Mouse (Mus musculus): ENCODE measurements at regions not wholly inside any gene's neighbourhood (a gene's known extent, or its start where the extent isn't known, plus 50 kb on each side); places are given as distances from the start of the nearest gene placed in this dataset.

GRCm38 (mm10) chr4:124241600-124241999, 323.8 kb upstream of the 4930535I16Rik start:
- no peak for DNase-seq (ENCODE audit: low spot score)

- DNase-seq (ENCODE audit: low spot score): peak; percentile 34
Observed at GRCm38 (mm10) chr4:124236476-124236875, 318.7 kb upstream of the 4930535I16Rik start.

- peak; percentile 87 for DNase-seq (ENCODE audit: low spot score)
Observed at GRCm38 (mm10) chr4:124228537-124228936, 310.7 kb upstream of the 4930535I16Rik start.

- no peak for DNase-seq (ENCODE audit: low spot score)
Observed at GRCm38 (mm10) chr4:124223646-124224500, 306.1 kb upstream of the 4930535I16Rik start.

GRCm38 (mm10) chr4:124221736-124222135, 303.9 kb upstream of the 4930535I16Rik start:
- no peak for DNase-seq (ENCODE audit: low spot score)

GRCm38 (mm10) chr4:124217206-124217605, 299.4 kb upstream of the 4930535I16Rik start:
- peak; percentile 39 for DNase-seq (ENCODE audit: low spot score)

- no peak for DNase-seq (ENCODE audit: low spot score)
Observed at GRCm38 (mm10) chr4:124216351-124216750, 298.5 kb upstream of the 4930535I16Rik start.

GRCm38 (mm10) chr4:124215077-124215476, 297.3 kb upstream of the 4930535I16Rik start:
- no peak for DNase-seq (ENCODE audit: low spot score)

- DNase-seq (ENCODE audit: low spot score): peak; percentile 27
Observed at GRCm38 (mm10) chr4:124210103-124210502, 292.3 kb upstream of the 4930535I16Rik start.

- DNase-seq (ENCODE audit: low spot score): peak; percentile 43
Observed at GRCm38 (mm10) chr4:124206480-124206879, 288.7 kb upstream of the 4930535I16Rik start.

GRCm38 (mm10) chr4:124203736-124204135, 285.9 kb upstream of the 4930535I16Rik start:
- DNase-seq (ENCODE audit: low spot score): no peak

- DNase-seq (ENCODE audit: low spot score): no peak
Observed at GRCm38 (mm10) chr4:124199884-124200844, 282.3 kb upstream of the 4930535I16Rik start.

GRCm38 (mm10) chr4:124198832-124199231, 281.0 kb upstream of the 4930535I16Rik start:
- peak; percentile 33 for DNase-seq (ENCODE audit: low spot score)

- no peak for DNase-seq (ENCODE audit: low spot score)
Observed at GRCm38 (mm10) chr4:124196711-124197110, 278.9 kb upstream of the 4930535I16Rik start.

- DNase-seq (ENCODE audit: low spot score): no peak
Observed at GRCm38 (mm10) chr4:124193059-124193721, 275.4 kb upstream of the 4930535I16Rik start.

GRCm38 (mm10) chr4:124190775-124191174, 273.0 kb upstream of the 4930535I16Rik start:
- peak; percentile 32 for DNase-seq (ENCODE audit: low spot score)

GRCm38 (mm10) chr4:124189993-124190385, 272.2 kb upstream of the 4930535I16Rik start:
- no peak for DNase-seq (ENCODE audit: low spot score)

GRCm38 (mm10) chr4:124189352-124189992, 271.6 kb upstream of the 4930535I16Rik start:
- no peak for DNase-seq (ENCODE audit: low spot score)

GRCm38 (mm10) chr4:124187108-124187507, 269.3 kb upstream of the 4930535I16Rik start:
- DNase-seq (ENCODE audit: low spot score): no peak

GRCm38 (mm10) chr4:124181335-124181734, 263.5 kb upstream of the 4930535I16Rik start:
- DNase-seq (ENCODE audit: low spot score): no peak

- no peak for DNase-seq (ENCODE audit: low spot score)
Observed at GRCm38 (mm10) chr4:124178401-124179018, 260.7 kb upstream of the 4930535I16Rik start.

Data from layer of hippocampus, adult 11-12 months (tissue).